Mouse (Mus musculus) MEL (cell line): ENCODE results near the gene Gpr84. TPM values are rescaled to one million over a fixed set of nuclear protein-coding genes. Genes with fewer than 3 reads are reported as not detected.

Experiments
- DNase-seq: peaks from one replicate; pipeline ENCODE4 v3.0.0; 2011; ENCODE audit warnings: low read depth, low spot score
- H3K27ac ChIP-seq: 2 replicates; pipeline ENCODE4 v1.5.1; 2012; ENCODE audit warnings: low read depth, mild to moderate bottlenecking, control low read depth, low read length, moderate library complexity; ENCODE audit not compliant: control insufficient read depth
- H3K27me3 ChIP-seq, 2 experiments: fragments of 150-350 bp in 1 of 2; sonication (generic) in 1 of 2; 2 replicates each; pipeline ENCODE4 v1.6.1; 2012; ENCODE audit warnings: low read length in 2 of 2, mild to moderate bottlenecking in 2 of 2, improper control_type of control experiment in 1 of 2, moderate library complexity in 1 of 2; ENCODE audit not compliant: insufficient read depth in 2 of 2, control insufficient read depth in 1 of 2
- H3K36me3 ChIP-seq, 2 experiments: 2 replicates each; pipeline ENCODE4 v1.6.1; 2012 to 2014; ENCODE audit warnings: low read length in 2 of 2, improper control_type of control experiment in 1 of 2, inconsistent platforms in 1 of 2, mild to moderate bottlenecking in 1 of 2; ENCODE audit not compliant: insufficient read depth in 2 of 2, control insufficient read depth in 1 of 2
- H3K4me1 ChIP-seq, 2 experiments: fragments of 150-350 bp in 1 of 2; sonication (generic) in 1 of 2; 2 replicates each; pipeline ENCODE4 v1.6.1; 2012; ENCODE audit warnings: low read length in 2 of 2, improper control_type of control experiment in 1 of 2, mild to moderate bottlenecking in 1 of 2; ENCODE audit not compliant: insufficient read depth in 2 of 2, control insufficient read depth in 1 of 2
- H3K4me3 ChIP-seq, 2 experiments: fragments of 150-350 bp in 1 of 2; sonication (generic) in 1 of 2; 2 replicates each; pipeline ENCODE4 v1.5.1; 2012; ENCODE audit warnings: low read depth in 2 of 2, low read length in 2 of 2, mild to moderate bottlenecking in 2 of 2, moderate library complexity in 2 of 2, control low read depth in 1 of 2, improper control_type of control experiment in 1 of 2; ENCODE audit not compliant: control insufficient read depth in 1 of 2, insufficient read depth in 1 of 2
- H3K79me2 ChIP-seq: 2 replicates; pipeline ENCODE4 v1.6.1; 2012; ENCODE audit warnings: mild to moderate bottlenecking, low read length, moderate library complexity; ENCODE audit not compliant: control insufficient read depth, poor library complexity, insufficient read depth
- H3K9ac ChIP-seq: 2 replicates; pipeline ENCODE4 v1.6.1; 2012; ENCODE audit warnings: low read depth, mild to moderate bottlenecking, control low read depth, low read length, moderate library complexity; ENCODE audit not compliant: control insufficient read depth, poor library complexity, severe bottlenecking
- H3K9me3 ChIP-seq: fragments of 150-350 bp; sonication (generic); replicated peaks from 2 replicates; pipeline ENCODE4 v1.6.1; 2012; ENCODE audit warnings: mild to moderate bottlenecking, low read length, improper control_type of control experiment, moderate library complexity; ENCODE audit not compliant: insufficient read depth
- CHD1 ChIP-seq: IDR thresholded peaks from 2 replicates; pipeline ENCODE4 v1.6.1; 2012; ENCODE audit warnings: low read depth, mild to moderate bottlenecking, inconsistent platforms, low read length, improper control_type of control experiment
- E2F4 ChIP-seq: IDR thresholded peaks from 2 replicates; pipeline ENCODE4 v1.6.1; 2011; ENCODE audit warnings: low read depth, low read length, improper control_type of control experiment, borderline replicate concordance
- ELF1 ChIP-seq: IDR thresholded peaks from 2 replicates; pipeline ENCODE4 v1.6.1; 2014; ENCODE audit warnings: low read depth, mild to moderate bottlenecking, inconsistent platforms, low read length, improper control_type of control experiment, moderate library complexity
- EP300 ChIP-seq, 2 experiments: IDR thresholded peaks; 2 replicates each; pipeline ENCODE4 v1.6.1; 2011; ENCODE audit warnings: improper control_type of control experiment in 2 of 2, low read length in 2 of 2, low read depth in 1 of 2, mild to moderate bottlenecking in 1 of 2
- HCFC1 ChIP-seq: IDR thresholded peaks from 2 replicates; pipeline ENCODE4 v1.6.1; 2012; ENCODE audit warnings: low read depth, mild to moderate bottlenecking, inconsistent platforms, low read length, improper control_type of control experiment, moderate library complexity
- JUND ChIP-seq: IDR thresholded peaks from 2 replicates; pipeline ENCODE4 v1.6.1; 2011; ENCODE audit warnings: low read depth, mild to moderate bottlenecking, improper control_type of control experiment, low read length
- MAFK ChIP-seq: IDR thresholded peaks from 2 replicates; pipeline ENCODE4 v1.6.1; 2011; ENCODE audit warnings: low read depth, mild to moderate bottlenecking, low read length, improper control_type of control experiment, borderline replicate concordance
- MAX ChIP-seq: IDR thresholded peaks from 2 replicates; pipeline ENCODE4 v1.6.1; 2011; ENCODE audit warnings: low read length, improper control_type of control experiment
- MEF2A ChIP-seq: IDR thresholded peaks from 2 replicates; pipeline ENCODE4 v1.6.1; 2014; ENCODE audit warnings: low read depth, mild to moderate bottlenecking, inconsistent platforms, low read length, improper control_type of control experiment; ENCODE audit not compliant: poor library complexity, insufficient replicate concordance, severe bottlenecking; ENCODE audit errors: extremely low read depth
- MXI1 ChIP-seq: IDR thresholded peaks from 2 replicates; pipeline ENCODE4 v1.6.1; 2011; ENCODE audit warnings: mild to moderate bottlenecking, low read depth, low read length, improper control_type of control experiment
- MYC ChIP-seq: IDR thresholded peaks from 2 replicates; pipeline ENCODE4 v1.6.1; 2011; ENCODE audit warnings: low read depth, mild to moderate bottlenecking, low read length, improper control_type of control experiment, moderate library complexity
- NRF1 ChIP-seq: IDR thresholded peaks from 2 replicates; pipeline ENCODE4 v1.6.1; 2014; ENCODE audit warnings: low read depth, mild to moderate bottlenecking, inconsistent platforms, low read length, improper control_type of control experiment, moderate library complexity; ENCODE audit not compliant: poor library complexity, insufficient read depth, severe bottlenecking
- POLR2AphosphoS5 ChIP-seq: IDR thresholded peaks from 2 replicates; pipeline ENCODE4 v1.6.1; 2012; ENCODE audit warnings: low read depth, borderline replicate concordance, mild to moderate bottlenecking, inconsistent platforms, low read length, moderate library complexity, mixed read lengths
- RAD21 ChIP-seq: IDR thresholded peaks from 2 replicates; pipeline ENCODE4 v1.6.1; 2011; ENCODE audit warnings: mild to moderate bottlenecking, low read depth, low read length, improper control_type of control experiment
- TBP ChIP-seq: IDR thresholded peaks from 2 replicates; pipeline ENCODE4 v1.8.0; 2011; ENCODE audit warnings: low read depth, low read length, improper control_type of control experiment
- TCF12 ChIP-seq: IDR thresholded peaks from 2 replicates; pipeline ENCODE4 v1.6.1; 2014; ENCODE audit warnings: low read depth, mild to moderate bottlenecking, inconsistent platforms, low read length, improper control_type of control experiment, moderate library complexity
- USF2 ChIP-seq, 2 experiments: IDR thresholded peaks; 2 replicates each; pipeline ENCODE4 v1.6.1; 2011 to 2012; ENCODE audit warnings: improper control_type of control experiment in 2 of 2, low read length in 2 of 2, borderline replicate concordance in 1 of 2, inconsistent platforms in 1 of 2, low read depth in 1 of 2, mild to moderate bottlenecking in 1 of 2; ENCODE audit not compliant: insufficient read depth in 1 of 2
- ZKSCAN1 ChIP-seq: IDR thresholded peaks from 2 replicates; pipeline ENCODE4 v1.6.1; 2012; ENCODE audit warnings: low read depth, mild to moderate bottlenecking, inconsistent platforms, low read length, improper control_type of control experiment, moderate library complexity
- ZMIZ1 ChIP-seq: IDR thresholded peaks from 2 replicates; pipeline ENCODE4 v1.6.1; 2012; ENCODE audit warnings: low read depth, mild to moderate bottlenecking, inconsistent platforms, low read length, improper control_type of control experiment, moderate library complexity
- polyA plus RNA-seq, 2 experiments: library from polyadenylated mRNA; stranded (reverse) in 1 of 2; unstranded in 1 of 2; fragments of >175 nt in 1 of 2; fragments of >200 nt in 1 of 2; gene quantifications; 2 replicates each; pipeline versions ENCODE4 v1.2.1 to v1.2.4; 2012; ENCODE audit warnings: low replicate concordance in 2 of 2, low read depth in 1 of 2; ENCODE audit not compliant: insufficient read length in 2 of 2, insufficient read depth in 1 of 2, missing spikeins in 1 of 2
- total RNA-seq: library from RNA; depleted of rRNA; stranded (reverse); fragments of 300-350 nt; gene quantifications from 2 replicates; pipeline ENCODE4 v1.2.3, GENCODE M21; 2012

Gpr84 gene
- total and polyA plus RNA-seq, 3 experiments = 0.12 to 0.21 TPM; not detected in 1

DNA sequence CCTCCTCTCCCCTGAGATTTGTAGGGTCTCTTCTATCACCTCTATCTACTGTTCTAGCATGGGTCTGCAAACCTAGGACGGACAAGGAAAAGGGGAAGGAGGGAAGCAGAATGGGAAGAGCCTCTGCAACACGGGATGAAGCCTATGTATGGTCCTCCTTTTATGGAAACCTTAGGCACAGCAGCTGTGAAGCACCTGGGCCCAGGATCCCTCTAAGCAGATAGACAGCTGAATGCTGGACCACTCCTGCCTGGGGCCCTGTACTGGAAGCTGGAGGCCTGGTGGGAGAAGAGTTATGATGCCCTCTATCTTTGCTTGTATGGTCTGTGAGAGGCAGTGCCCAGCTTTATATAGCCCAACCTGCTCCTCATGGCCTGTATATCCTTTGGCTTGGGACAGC is 9.9 kb downstream of the Gpr84 start:
- DNase-seq = no peak
- no peaks in the 10 kb centered on the region for H3K9me3 ChIP-seq
- H3K4me3 ChIP-seq = no peak overlapping the region
- no peaks in the 10 kb centered on the region for H3K27me3 ChIP-seq
- no peak overlapping the region for H3K27ac ChIP-seq
- H3K9ac ChIP-seq = no peak overlapping the region
- H3K36me3 ChIP-seq = no peaks in the 10 kb centered on the region
- TF ChIP-seq ELF1 (no peak), JUND (no peak), RAD21 (no peak), MAX (no peak), MEF2A (no peak), TCF12 (no peak), NRF1 (no peak), POLR2AphosphoS5 (no peak), MXI1 (no peak), ZMIZ1 (no peak), TBP (no peak), ZKSCAN1 (no peak), HCFC1 (no peak), CHD1 (no peak), USF2 (IDR thresholded peaks at IDR 0.05; ENCODE audit: borderline replicate concordance in 1 of 2, insufficient read depth in 1 of 2, low read depth in 1 of 2, low read length in 2 of 2) (no peak), EP300 (IDR thresholded peaks at IDR 0.05; ENCODE audit: low read depth in 1 of 2, low read length in 2 of 2) (no peak), MAFK (no peak), E2F4 (no peak)
- no peaks in the 10 kb centered on the region for H3K79me2 ChIP-seq
- no peaks in the 10 kb centered on the region; a peak in 1 of 4 replicates for H3K4me1 ChIP-seq

GRCm38 (mm10) chr15:103300067-103300471 is 10.3 kb downstream of the Gpr84 start:
- H3K4me3 ChIP-seq = no peak overlapping the region
- no peaks in the 10 kb centered on the region for H3K79me2 ChIP-seq
- H3K4me1 ChIP-seq = no peaks in the 10 kb centered on the region
- no peaks in the 10 kb centered on the region for H3K9me3 ChIP-seq
- DNase-seq = no peak
- no peak overlapping the region for H3K9ac ChIP-seq
- H3K36me3 ChIP-seq = no peaks in the 10 kb centered on the region
- no peak overlapping the region for H3K27ac ChIP-seq
- H3K27me3 ChIP-seq = no peaks in the 10 kb centered on the region
- TF ChIP-seq MYC = no peak
